Mouse (Mus musculus) adrenal gland, adult 18-20 months (tissue): ENCODE measurements around the gene Bcl2l14. TPM values are rescaled to one million over a fixed set of nuclear protein-coding genes. Genes with fewer than 3 reads are reported as not detected.

Source experiments
- DNase-seq, 2 experiments: peaks; one replicate each; pipeline ENCODE4 v3.0.0; 2021 to 2022; ENCODE audit warnings: low spot score in 2 of 2
- total RNA-seq, 2 experiments: library from RNA; stranded (reverse); gene quantifications; 1 replicate in 1 of 2; 2 replicates in 1 of 2; pipeline ENCODE4 v1.2.3; 2021

The Bcl2l14 gene
- total RNA-seq, 2 experiments from 2014 or later: not detected

GRCm38 (mm10) chr6:134402914-134403683, 7.0 kb downstream of the Bcl2l14 start:
- peak; percentile 49 to 65 for DNase-seq

GRCm38 (mm10) chr6:134403684-134404070, 7.6 kb downstream of the Bcl2l14 start:
- DNase-seq: no peak

- DNase-seq: no peak
Observed at GRCm38 (mm10) chr6:134407226-134407625, 11.1 kb downstream of the Bcl2l14 start.

GRCm38 (mm10) chr6:134413706-134414531, 17.8 kb downstream of the Bcl2l14 start:
- no peak for DNase-seq

GRCm38 (mm10) chr6:134414532-134414883, 18.4 kb downstream of the Bcl2l14 start:
- no peak for DNase-seq

- no peak for DNase-seq
Observed at GRCm38 (mm10) chr6:134416556-134417105, 20.5 kb downstream of the Bcl2l14 start.

- DNase-seq: no peak
Observed at GRCm38 (mm10) chr6:134417886-134418285, 21.8 kb downstream of the Bcl2l14 start.

- no peak for DNase-seq
Observed at GRCm38 (mm10) chr6:134420375-134420774, 24.3 kb downstream of the Bcl2l14 start.

- DNase-seq: no peak
Observed at GRCm38 (mm10) chr6:134421921-134422320, 25.8 kb downstream of the Bcl2l14 start.

GRCm38 (mm10) chr6:134425216-134425717, 29.1 kb downstream of the Bcl2l14 start:
- DNase-seq: peak; percentile 52 to 55

GRCm38 (mm10) chr6:134427165-134427564, 31.0 kb downstream of the Bcl2l14 start:
- DNase-seq: no peak

GRCm38 (mm10) chr6:134428455-134428854, 32.3 kb downstream of the Bcl2l14 start:
- DNase-seq: no peak

- DNase-seq: no peak
Observed at GRCm38 (mm10) chr6:134430161-134430799, 34.2 kb downstream of the Bcl2l14 start.

- no peak for DNase-seq
Observed at GRCm38 (mm10) chr6:134431583-134431982, 35.5 kb downstream of the Bcl2l14 start.

- no peak for DNase-seq
Observed at GRCm38 (mm10) chr6:134433281-134433680, 37.2 kb downstream of the Bcl2l14 start.

GRCm38 (mm10) chr6:134434044-134434443, 37.9 kb downstream of the Bcl2l14 start:
- DNase-seq: no peak

- no peak for DNase-seq
Observed at GRCm38 (mm10) chr6:134434866-134435390, 38.8 kb downstream of the Bcl2l14 start.

- no peak for DNase-seq
Observed at GRCm38 (mm10) chr6:134436955-134437354, 40.8 kb downstream of the Bcl2l14 start.

- no peak for DNase-seq
Observed at GRCm38 (mm10) chr6:134439401-134440021, 43.4 kb downstream of the Bcl2l14 start.

GRCm38 (mm10) chr6:134440023-134440422, 43.9 kb downstream of the Bcl2l14 start:
- no peak for DNase-seq

GRCm38 (mm10) chr6:134441716-134442115, 45.6 kb downstream of the Bcl2l14 start:
- DNase-seq: no peak
